Mouse (Mus musculus): ENCODE measurements around the gene Fam110c.
"Not testable (repeated sequence)": the region's sequence is repeated elsewhere in the genome, so short reads cannot be mapped to it uniquely, and the experiment has no call there.

Fam110c gene

GRCm38 (mm10) chr12:31073412-31074354 is at the start of gene Fam110c:
Gene Fam110c (plus strand): TSS chr12:31073861.
- no peak for DNase-seq

- DNase-seq, result no peak
Observed at GRCm38 (mm10) chr12:31026423-31026822, 47.2 kb upstream of the Fam110c start.

GRCm38 (mm10) chr12:31052066-31052465 is 21.6 kb upstream of the Fam110c start:
- DNase-seq, result no peak

- DNase-seq, result no peak
Observed at GRCm38 (mm10) chr12:31056291-31056864, 17.3 kb upstream of the Fam110c start.

- DNase-seq, result no peak
Observed at GRCm38 (mm10) chr12:31059393-31059853, 14.2 kb upstream of the Fam110c start.

GRCm38 (mm10) chr12:31060245-31060644 is 13.4 kb upstream of the Fam110c start:
- no peak for DNase-seq

GRCm38 (mm10) chr12:31071222-31071621 is 2.4 kb upstream of the Fam110c start:
- DNase-seq, result no peak

GRCm38 (mm10) chr12:31074355-31074786 is 710 bp downstream of the Fam110c start:
- not testable (repeated sequence) for DNase-seq

- DNase-seq, result no peak
Observed at GRCm38 (mm10) chr12:31074839-31075538, 1.3 kb downstream of the Fam110c start.

- no peak for DNase-seq
Observed at GRCm38 (mm10) chr12:31077020-31077419, 3.4 kb downstream of the Fam110c start.

- no peak for DNase-seq
Observed at GRCm38 (mm10) chr12:31078030-31078429, 4.4 kb downstream of the Fam110c start.

GRCm38 (mm10) chr12:31080352-31080751 is 6.7 kb downstream of the Fam110c start:
- no peak for DNase-seq

- DNase-seq, result no peak
Observed at GRCm38 (mm10) chr12:31080890-31081554, 7.4 kb downstream of the Fam110c start.

- DNase-seq, result no peak
Observed at GRCm38 (mm10) chr12:31083007-31083406, 9.3 kb downstream of the Fam110c start.

GRCm38 (mm10) chr12:31083407-31083806 is 9.7 kb downstream of the Fam110c start:
- no peak for DNase-seq

- DNase-seq, result no peak
Observed at GRCm38 (mm10) chr12:31087060-31087459, 13.4 kb downstream of the Fam110c start.

- no peak for DNase-seq
Observed at GRCm38 (mm10) chr12:31090401-31090800, 16.7 kb downstream of the Fam110c start.

- no peak for DNase-seq
Observed at GRCm38 (mm10) chr12:31090882-31091640, 17.4 kb downstream of the Fam110c start.

GRCm38 (mm10) chr12:31092481-31092880 is 18.8 kb downstream of the Fam110c start:
- no peak for DNase-seq

- no peak for DNase-seq
Observed at GRCm38 (mm10) chr12:31097185-31097584, 23.5 kb downstream of the Fam110c start.

GRCm38 (mm10) chr12:31101190-31101589 is 27.5 kb downstream of the Fam110c start:
- no peak for DNase-seq

- no peak for DNase-seq
Observed at GRCm38 (mm10) chr12:31101821-31102220, 28.2 kb downstream of the Fam110c start.

Measured in cerebellum, adult 9-11 months (tissue).